Mouse (Mus musculus): Measurements from ENCODE around the gene Pcgf1.

DNA sequence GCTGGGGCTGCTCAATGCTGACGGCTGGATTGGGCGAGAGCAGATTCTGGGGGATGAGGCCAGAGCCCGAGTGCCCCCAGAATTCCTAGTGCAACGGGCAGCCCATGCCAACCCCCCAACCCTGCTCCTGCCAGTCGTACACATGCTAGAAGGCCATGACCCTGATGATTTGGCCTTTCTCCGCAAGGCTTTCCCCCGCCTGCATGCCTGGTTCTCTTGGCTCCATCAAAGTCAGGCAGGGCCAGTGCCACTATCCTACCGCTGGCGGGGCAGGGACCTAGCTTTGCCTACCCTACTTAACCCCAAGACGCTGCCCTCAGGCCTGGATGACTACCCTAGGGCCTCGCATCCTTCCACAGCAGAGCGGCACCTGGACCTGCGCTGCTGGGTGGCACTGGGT, 39.9 kb downstream of the Pcgf1 start:
- no peak for TF ChIP-seq CTCF (IDR thresholded peaks at IDR 0.05; ENCODE audit: control insufficient read depth, insufficient read depth, low read length)
- no peak for TF ChIP-seq POLR2A (IDR thresholded peaks at IDR 0.05; ENCODE audit: borderline replicate concordance, control insufficient read depth, low read depth, low read length)

Data from bone marrow, adult 2 months (tissue).